Mouse (Mus musculus): ENCODE data around the gene Tcerg1l. TPM values are rescaled to one million over a fixed set of nuclear protein-coding genes. Genes with fewer than 3 reads are reported as not detected.

Tcerg1l gene
- polyA plus RNA-seq, 2 experiments: 0.01 TPM; not detected in 1

DNA sequence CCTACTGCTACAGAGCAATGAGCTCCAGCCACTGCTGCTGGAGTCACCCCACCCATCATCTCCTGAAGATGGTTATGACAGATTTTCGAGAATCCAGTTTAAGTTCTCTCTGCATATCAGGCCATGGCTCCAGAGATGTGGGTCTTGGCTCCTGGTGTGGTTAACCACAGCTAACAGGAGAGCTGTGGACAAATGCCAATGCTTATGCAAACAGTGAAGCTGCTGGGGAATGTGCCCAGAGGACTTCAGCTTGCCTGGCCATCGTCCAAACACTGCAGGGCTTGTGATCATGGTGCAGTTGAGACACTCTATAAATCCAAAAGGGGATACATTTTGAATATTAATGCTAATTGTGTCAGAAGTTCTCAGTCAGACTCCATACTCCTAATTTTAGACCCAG, 221.5 kb downstream of the Tcerg1l start:
- H3K4me2 ChIP-seq (ENCODE audit: low read depth): no peak overlapping the region
- no peaks in the 10 kb centered on the region for H3K4me1 ChIP-seq (replicated peaks; ENCODE audit: control insufficient read depth in 2 of 2, insufficient read depth in 2 of 2, low read length in 1 of 2)
- no peaks in the 10 kb centered on the region for H3K9me3 ChIP-seq (ENCODE audit: control insufficient read depth, low read length)
- no peak overlapping the region for H3K4me3 ChIP-seq (ENCODE audit: insufficient read depth in 1 of 2, low read depth in 2 of 2, low read length in 2 of 2)
- no peaks in the 10 kb centered on the region for H3K27me3 ChIP-seq (ENCODE audit: control insufficient read depth, insufficient read depth, low read length)
- H3K9ac ChIP-seq (replicated peaks): no peak overlapping the region
- H3K36me3 ChIP-seq (replicated peaks; ENCODE audit: control insufficient read depth, insufficient read depth, low read depth): no peaks in the 10 kb centered on the region
- no peak for TF ChIP-seq EP300 (IDR thresholded peaks at IDR 0.05; ENCODE audit: low read depth)
- no peak for TF ChIP-seq CTCF (IDR thresholded peaks at IDR 0.05; ENCODE audit: low read depth)
- H3K27ac ChIP-seq: no peak overlapping the region
- WGBS (ENCODE audit: insufficient replicate concordance): 26% methylated on average over 2 of the region's 2 CpGs
- no peak for DNase-seq (ENCODE audit: low read depth in 3 of 3, low spot score in 3 of 3)
- ATAC-seq (ENCODE audit: insufficient read depth): no peak

DNA sequence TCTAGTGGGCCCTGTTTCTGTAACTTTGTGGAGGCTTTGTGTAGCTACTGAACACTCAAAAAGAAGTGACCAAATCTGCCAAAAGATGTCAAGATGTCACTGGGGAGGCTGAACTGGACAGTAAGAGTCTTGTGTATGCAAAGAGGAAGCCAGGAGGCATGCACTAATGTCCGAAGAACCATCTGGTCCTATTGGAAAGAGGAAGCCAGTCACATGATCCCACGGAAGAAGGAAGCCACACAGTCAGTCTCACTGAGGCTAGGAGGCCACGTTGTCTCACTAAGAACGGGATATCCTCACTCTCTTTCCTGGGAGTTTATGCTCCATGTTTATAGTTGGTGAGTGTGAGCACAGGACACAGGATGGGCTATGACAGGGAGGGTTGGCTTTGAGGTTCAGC, 227.1 kb downstream of the Tcerg1l start:
- no peaks in the 10 kb centered on the region for H3K36me3 ChIP-seq (replicated peaks; ENCODE audit: control insufficient read depth, insufficient read depth, low read depth)
- 37% methylated on average over 4 of the region's 4 CpGs for WGBS (ENCODE audit: insufficient replicate concordance)
- no peak overlapping the region for H3K4me2 ChIP-seq (ENCODE audit: low read depth)
- H3K9ac ChIP-seq (replicated peaks): no peak overlapping the region
- no peak for ATAC-seq (ENCODE audit: insufficient read depth)
- H3K4me1 ChIP-seq (replicated peaks; ENCODE audit: control insufficient read depth in 2 of 2, insufficient read depth in 2 of 2, low read length in 1 of 2): no peaks in the 10 kb centered on the region
- H3K27me3 ChIP-seq (ENCODE audit: control insufficient read depth, insufficient read depth, low read length): no peaks in the 10 kb centered on the region
- TF ChIP-seq CTCF (IDR thresholded peaks at IDR 0.05; ENCODE audit: low read depth): no peak
- no peak for TF ChIP-seq EP300 (IDR thresholded peaks at IDR 0.05; ENCODE audit: low read depth)
- H3K27ac ChIP-seq: no peak overlapping the region
- no peaks in the 10 kb centered on the region for H3K9me3 ChIP-seq (ENCODE audit: control insufficient read depth, low read length)
- no peak for DNase-seq (ENCODE audit: low read depth in 3 of 3, low spot score in 3 of 3)
- no peak overlapping the region for H3K4me3 ChIP-seq (ENCODE audit: insufficient read depth in 1 of 2, low read depth in 2 of 2, low read length in 2 of 2)

Data from liver, embryonic 14.5 days (tissue).